Mouse (Mus musculus) spleen, adult 2 months (tissue): ENCODE data around the gene Nab1.

Experiments
- CTCF ChIP-seq: fragments of 200-500 bp; IDR thresholded peaks from 2 replicates; pipeline ENCODE4 v1.5.1; 2011; ENCODE audit warnings: mild to moderate bottlenecking, inconsistent platforms; ENCODE audit not compliant: insufficient read depth, insufficient read length, insufficient replicate concordance; ENCODE audit errors: extremely low read depth
- POLR2A ChIP-seq: fragments of 200-500 bp; IDR thresholded peaks from 2 replicates; pipeline ENCODE4 v1.6.1; 2011; ENCODE audit warnings: low read depth, low read length, inconsistent platforms

GRCm38 (mm10) chr1:52474291-52474690 is 26.2 kb downstream of the Nab1 start:
- TF ChIP-seq CTCF (no peak), POLR2A (no peak)
